Mouse (Mus musculus) adipocyte (in vitro differentiated cells): ENCODE measurements at regions not wholly inside any gene's neighbourhood (a gene's known extent, or its start where the extent isn't known, plus 50 kb on each side); places are given as distances from the start of the nearest gene placed in this dataset.

Experiments used
- DNase-seq: peaks from one replicate; pipeline ENCODE4 v3.0.0-alpha.2; 2016; ENCODE audit warnings: low spot score

DNA sequence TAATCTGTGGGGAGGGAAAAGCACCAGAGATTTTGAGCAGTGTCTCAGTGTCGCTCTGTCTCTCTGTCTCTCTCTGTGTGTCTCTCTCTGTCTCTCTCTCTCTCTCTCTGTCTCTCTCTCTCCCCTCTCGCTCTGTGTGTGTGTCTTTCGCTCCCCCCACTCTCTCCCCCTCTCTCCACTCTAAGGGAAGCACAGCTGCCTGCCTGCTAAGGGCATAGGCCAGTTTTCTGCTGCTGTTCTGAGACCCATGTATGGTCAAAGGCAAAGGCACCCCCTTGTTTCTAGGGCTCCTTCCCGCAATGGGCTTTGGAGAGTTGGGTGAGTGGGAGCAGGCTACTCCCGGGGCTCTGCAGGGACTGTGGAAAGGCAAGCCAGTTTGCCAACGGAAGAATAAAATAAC is 192.2 kb downstream of the Lmo4 start:
- no peak for DNase-seq

DNA sequence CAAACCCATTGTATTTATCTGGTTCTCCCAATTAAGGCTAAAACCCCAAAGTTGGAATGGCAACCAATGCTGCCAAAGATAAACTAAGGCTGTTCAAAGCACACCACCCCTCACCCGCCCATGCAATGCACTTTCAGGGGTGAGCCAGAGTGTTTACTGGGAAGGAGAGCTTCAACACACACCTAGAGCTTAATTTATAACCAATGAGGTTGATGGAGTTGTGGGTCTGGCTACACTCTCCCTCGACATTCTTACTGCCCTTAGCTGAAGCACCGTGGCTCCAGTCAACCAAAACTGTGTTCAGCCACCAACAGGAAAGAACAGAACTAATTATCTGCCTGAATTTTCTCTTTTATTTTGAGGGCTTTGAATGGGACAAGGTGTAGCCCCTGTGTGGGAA is 192.8 kb downstream of the Lmo4 start:
- DNase-seq, result no peak

DNA sequence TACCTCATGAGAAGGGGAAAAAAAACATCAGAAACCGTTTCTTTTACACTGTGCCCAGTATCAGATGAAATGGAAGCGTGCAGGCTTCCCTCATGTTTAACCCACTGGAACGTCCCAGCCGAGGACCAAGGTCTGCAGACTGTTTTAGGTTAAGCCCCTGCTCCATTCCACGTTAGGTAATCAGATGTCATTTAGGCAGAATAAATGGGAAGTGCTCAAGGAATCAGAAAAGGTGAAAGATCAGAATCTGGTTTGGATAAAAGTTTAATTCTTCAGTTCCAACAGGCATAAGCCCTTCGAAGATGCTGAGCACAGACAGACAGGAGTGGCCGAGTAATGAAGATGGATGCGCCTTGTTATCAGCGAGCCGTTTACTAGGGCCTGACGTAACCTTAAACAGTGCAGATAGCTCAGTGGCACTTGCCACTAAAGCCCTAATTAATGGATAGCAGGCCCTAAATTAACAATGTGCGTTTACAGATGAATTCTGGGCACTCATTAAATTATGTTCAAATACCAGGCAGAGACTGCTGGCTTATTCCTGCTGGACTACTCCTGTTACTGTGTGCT is 193.5 kb downstream of the Lmo4 start:
- no peak for DNase-seq

DNA sequence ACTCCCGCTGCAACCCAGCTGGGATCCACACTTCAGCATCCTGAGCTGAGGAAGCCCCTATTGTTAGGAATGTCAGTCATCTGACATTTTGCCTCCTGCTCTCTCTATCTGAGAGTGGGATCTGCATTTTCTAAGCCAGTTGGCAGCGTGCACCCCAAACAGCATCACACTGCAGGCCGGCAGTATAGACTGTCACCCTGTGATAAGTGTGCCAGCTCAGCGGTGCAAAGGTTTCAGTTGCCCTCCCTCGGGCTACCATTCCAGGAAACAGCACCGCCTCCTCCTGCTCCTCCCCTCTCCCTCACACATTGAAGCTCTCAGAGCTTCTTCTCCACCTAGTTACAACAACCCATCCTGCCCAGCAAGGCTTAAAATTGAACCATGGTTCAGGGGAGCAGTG is 194.5 kb downstream of the Lmo4 start:
- no peak for DNase-seq

DNA sequence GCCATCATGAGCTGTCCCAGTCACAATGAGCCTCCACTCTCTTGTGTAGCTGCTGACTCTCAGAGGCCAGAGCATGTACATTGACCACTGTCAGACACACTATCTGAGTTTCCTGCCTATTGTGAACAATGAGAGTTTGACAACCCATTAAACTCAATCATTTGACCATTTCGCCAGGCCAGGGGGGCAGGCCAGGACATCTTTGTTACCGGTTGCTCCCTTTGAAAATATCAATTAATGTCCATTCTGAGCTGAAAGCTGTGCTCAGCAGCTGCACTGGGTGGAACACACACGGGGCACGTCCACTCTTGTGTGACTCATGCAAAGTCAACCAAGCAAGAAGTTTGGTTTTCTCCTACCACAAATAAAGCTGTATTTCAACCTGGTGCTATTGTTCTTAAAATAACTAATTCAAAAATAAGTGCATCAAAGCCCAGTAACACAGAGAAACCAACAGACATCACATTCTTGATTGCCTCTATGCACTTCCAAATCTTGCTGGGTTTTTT is 197.9 kb downstream of the Lmo4 start:
- DNase-seq, result no peak

DNA sequence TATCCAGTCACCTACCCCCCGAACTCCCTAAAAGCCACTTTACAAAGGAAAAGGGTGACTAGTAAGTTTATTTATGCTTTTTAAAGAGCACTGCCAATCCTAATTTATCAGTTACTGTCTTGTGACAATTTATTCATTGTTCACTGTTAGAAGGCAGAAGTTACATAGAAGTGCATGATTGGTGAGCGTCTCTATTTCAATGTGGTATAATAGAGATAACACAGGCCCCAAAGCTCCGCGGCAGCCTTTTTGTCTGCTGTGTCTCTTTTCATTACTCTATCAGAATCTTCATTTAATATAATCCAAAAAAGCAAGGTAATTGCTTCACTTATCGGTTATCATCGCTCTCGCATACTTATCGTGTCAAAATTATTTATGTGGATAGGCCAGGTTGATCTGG is 207.1 kb downstream of the Lmo4 start:
- DNase-seq, result no peak

DNA sequence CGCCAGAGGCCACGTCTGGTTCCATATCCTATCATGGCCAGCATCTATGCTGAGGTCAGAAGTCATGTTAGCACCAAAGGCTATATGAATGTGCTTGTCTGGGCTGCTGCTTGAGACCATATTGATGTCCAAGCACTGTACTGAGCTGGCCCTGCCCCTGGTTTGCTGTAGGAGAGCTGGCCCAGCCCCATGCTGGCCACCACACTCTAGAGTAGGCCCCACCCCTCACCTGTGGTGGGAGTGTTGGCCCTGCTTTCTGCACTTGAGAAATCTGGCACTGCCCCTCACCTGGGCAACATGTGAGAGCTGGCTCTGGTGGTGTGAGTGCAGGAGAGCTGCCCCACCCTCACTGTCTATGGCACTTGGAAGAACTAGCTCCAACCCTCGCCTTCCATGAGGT is 210.0 kb downstream of the Lmo4 start:
- DNase-seq, result no peak

DNA sequence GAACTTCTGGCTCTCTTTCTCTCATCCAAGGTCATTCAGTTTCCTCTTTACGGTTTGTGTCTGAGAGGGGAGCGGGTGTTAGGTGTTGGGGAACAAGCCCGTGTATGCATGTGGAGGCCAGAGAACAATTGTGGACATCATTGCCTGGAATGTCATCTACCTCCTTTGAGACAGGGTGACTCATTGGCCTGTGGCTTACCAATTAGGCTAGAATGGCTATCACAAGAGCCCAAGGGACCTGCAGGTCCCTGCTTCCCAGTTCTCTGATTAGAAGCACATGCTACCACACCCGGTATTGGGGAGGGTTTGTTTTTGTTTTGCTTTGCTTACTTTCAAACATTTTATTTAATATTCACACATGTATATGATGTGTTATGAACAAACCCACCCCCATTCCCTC is 216.0 kb downstream of the Lmo4 start:
- no peak for DNase-seq

DNA sequence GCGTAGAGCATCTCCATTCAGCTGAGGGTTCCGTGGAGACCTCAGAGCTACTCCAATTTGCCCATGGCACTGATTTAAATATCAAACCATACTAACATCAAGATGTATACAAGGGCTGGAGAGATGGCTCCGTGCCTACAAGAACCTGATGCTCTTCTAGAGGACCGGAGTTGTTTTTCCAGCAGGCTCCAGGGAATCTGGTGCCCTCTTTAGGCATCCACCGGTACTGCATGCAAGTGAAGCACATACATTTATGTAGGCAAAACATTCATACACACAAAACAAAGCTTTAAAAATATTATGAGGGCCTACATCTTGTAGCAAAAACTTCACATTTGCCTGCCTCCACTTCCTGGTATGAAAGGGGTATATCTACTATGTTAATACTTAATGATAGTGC is 217.0 kb downstream of the Lmo4 start:
- no peak for DNase-seq

DNA sequence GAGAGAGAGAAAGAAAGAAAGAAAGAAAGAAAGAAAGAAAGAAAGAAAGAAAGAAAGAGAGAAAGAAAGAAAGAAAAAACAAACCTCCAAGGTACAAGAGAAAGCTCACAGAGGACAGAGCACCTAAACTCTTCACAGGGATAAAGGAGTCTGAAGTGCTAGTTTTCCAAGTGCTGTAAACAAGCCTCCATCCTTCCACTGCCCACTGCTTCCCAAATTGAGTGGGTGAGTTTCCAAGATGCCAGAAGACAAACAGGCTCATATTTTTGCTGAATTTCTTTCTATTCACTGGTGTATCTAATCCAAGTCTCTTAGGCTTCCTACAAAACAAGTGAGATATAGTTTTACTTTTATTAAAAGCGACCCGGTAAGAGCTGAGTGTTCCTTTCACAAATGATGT is 218.2 kb downstream of the Lmo4 start:
- DNase-seq, result no peak

DNA sequence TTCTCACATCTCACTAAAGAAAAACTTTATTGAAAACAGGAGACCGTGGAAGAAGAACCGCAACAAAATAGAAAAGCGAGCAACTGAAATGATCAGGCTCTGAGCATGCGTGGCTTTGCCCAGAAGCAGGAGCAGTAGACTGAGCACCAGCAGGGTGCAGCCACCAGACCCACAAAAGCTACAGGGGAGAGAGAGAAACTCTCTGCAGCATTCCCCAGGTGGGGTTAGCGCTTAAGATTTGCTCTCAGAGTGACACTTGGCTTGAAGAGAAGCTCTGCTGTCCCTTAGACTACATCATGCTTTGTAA is 218.9 kb downstream of the Lmo4 start:
- DNase-seq, result no peak

DNA sequence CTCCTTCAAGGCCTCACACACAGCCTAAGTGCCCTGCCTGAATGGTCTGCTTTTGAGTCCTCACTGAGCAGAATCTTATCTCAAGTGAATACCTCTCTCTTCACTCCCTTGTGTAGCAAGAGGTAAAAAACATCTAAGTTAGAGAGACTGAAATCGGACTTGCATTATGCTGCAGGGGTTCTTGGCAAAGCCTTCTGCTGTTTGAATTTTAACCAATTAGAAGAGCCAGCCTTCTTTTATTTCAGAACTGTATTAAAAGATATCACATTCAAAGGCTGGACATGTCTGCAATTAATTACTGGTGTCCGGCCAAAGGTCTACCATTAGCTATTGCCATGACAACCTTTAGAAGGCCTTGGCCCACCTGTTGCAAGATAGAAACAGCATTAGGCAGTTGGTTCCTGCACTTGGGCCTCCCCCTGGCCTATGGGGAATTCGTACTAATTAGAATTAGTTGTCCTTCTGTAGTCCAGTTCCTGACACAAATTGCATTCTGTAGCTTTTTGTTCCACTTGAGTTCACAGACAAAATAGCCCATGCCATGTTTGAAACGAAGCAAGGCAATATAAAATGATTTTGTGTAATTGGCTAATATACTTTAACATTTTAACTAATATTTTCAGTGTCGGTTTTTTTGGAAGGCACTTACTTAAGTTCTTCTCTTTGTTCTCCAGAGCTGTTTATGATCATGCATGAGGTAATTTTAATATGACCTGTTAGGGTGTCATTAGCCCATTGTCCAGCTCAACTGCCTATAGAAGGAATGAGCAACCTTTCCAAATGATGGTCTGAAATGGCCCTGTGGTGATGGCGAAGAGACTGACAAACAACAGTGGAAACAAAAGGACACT is 219.4 kb downstream of the Lmo4 start:
- DNase-seq, result no peak

DNA sequence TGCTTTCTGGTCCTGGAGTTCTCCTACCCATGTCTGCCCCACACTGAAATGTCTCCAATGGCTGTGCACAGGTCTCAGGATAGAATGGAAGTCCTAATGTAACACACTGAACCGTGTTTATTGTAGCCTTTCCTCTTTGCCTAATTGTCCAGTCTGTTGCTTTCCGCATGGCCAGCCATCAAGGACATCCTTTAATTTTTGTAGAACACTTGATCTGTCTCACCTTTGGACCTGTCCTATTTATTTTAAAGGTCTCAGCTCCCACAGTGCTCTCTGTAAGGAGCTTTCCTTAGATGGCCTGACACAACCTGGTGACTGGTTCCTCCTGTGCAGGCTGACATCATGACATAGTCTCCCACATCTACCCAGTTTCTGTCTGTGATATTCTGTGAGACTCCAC is 226.3 kb downstream of the Lmo4 start:
- no peak for DNase-seq

DNA sequence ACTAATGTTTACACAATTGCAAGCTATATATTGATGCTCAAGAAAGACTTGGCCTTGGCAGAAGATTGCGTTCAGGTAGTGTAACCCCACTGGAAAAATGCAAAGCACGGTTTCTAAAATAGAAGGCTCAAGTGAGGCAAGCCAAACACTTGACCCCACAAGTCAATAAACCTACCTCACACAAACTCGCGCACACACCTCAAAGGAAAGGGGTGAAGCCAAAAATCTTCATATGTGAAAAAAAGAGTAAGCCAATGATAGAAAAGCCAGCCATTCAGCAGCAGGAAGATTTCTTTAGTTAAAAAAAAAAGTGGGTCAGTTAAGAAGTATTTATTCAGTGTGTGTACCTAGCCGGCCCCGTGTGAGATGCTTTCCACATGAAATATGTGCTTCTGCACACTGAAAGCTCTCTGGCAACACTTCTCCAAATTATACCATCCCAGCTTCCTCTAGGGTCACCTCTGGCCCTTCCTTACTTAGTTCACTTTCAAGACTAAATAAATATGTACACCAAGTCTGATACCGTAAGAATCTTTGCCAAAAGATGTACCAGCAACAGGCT is 227.1 kb downstream of the Lmo4 start:
- no peak for DNase-seq

DNA sequence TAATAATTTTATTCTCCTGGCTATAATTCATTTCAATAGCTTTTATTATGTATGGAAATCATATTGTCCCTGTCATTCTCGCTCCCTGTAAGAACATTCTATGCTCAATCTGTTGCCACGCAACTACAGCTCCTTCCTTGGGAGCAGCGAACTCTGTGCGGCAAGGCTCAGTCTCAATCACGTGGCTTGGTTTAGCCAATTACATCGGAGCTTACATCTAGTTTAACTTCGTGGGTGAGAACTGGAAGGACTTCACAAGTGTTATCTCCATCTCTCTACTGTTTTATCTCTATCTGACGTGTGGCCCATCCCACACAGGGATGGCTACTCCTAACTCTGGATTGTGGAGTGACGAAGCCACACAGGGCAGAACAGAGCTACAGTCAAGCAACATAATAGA is 231.4 kb downstream of the Lmo4 start:
- no peak for DNase-seq

DNA sequence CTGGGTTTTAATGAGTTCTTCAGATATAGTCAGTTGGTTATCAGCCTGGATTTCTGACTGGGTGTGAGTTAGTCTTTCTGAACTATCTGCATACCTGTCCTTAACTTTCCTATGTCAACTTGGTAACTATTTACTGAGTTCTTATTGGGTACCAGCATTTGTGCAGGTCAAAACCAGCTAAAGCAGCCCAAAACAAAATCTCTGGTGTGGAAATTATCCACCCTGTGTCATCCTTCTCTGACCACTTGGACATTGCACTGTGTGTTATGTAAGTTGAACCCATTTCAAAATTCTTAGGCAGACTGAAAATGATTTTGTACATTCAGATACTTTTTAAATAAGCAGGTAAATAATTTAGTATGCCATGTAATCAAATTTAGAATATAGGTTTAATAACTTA is 232.7 kb downstream of the Lmo4 start:
- no peak for DNase-seq

DNA sequence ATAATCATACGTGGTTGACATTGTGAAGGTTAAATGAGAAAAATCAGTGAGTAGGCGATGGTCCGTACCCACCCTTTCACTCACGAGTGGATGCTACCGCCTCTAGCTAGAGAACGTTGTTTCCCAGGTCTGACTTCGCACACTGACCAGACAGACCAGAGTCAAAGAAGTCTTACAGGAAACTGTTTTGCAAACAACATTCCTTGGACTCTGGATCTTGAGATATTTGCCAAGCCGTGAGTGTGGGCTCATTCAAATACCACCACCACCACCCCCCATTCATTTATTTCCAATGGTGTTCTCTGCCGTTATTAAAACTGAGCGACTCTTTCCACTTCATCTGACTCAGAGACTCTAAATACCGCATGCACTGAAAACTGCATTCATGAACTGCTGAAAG is 234.2 kb downstream of the Lmo4 start:
- no peak for DNase-seq

DNA sequence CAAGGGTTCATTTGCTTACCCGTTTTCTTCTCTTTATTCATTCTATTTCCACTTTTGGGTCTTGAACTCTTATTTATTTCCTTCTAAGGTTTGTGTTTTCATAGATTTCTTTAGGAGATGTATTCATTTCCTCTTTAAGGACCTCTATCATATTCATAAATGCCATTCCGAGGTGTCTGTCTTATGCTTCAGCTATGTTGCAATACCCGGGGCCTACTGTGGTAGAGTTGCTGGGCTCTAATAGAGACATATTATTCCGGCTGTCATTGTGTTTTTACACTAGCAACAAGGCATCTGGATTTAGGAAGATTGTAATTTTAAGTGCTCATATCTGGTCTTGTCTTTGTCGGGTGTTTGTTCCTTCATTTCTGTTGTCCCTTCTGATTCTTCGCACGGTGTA is 249.5 kb downstream of the Lmo4 start:
- DNase-seq, result no peak

DNA sequence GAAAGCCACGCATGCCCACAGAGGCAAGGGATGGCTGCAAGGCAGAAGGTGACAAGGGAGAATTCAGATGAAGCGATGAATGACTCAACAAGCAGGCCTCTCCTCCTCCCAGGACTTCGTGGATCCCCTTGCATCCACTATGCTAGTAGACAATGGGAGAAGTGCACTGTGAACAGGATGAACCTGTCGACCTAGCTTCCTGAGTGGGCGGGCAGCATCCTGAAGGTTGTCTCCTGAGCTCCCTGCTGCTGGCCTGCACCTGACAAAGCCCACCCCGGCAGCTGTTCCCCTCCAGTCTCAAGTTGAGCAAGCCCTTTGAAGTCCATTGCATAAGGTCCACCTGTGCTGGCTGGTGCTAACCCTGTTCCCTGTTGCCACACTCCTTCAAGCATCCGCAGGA is 250.2 kb downstream of the Lmo4 start:
- DNase-seq, result no peak

DNA sequence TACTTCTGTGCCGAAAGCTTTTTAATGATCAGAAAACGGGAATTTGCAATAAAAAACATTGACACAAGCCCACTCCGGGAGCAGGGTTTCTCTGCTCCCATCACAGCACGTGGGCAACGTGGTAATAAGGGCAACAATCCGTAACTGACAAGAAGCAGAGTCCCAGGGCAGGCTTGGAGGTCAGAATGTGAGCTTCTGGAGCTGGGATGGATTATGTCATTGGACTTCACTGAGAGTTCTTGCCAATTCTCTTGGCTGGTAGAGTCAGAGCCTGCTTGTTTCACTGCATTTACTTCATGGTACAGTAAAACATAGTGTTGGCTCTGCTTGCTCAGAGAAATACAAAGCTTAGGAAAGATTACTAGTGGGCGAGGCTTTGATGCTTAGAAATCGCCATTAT is 252.7 kb downstream of the Lmo4 start:
- DNase-seq, result peak; percentile 78

DNA sequence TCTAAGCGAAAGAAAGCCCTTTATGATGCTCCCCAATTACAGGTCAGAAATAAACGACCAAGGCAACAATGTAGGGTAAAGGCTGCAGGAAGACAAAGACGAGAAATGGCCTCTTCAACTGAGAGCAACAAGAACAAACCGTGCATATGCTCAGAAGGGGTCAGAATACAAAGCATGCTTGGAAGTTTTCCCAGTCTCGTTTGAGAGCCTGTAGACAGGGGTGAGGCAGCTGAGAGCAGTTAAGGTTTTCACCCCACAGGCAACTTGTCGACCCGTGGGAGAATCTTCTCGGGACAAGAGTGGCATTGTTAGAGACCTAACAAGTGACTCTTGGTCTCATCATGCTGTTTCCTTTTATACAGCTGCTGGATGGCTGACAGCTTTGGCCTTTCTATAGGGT is 255.4 kb downstream of the Lmo4 start:
- DNase-seq, result peak; percentile 77

DNA sequence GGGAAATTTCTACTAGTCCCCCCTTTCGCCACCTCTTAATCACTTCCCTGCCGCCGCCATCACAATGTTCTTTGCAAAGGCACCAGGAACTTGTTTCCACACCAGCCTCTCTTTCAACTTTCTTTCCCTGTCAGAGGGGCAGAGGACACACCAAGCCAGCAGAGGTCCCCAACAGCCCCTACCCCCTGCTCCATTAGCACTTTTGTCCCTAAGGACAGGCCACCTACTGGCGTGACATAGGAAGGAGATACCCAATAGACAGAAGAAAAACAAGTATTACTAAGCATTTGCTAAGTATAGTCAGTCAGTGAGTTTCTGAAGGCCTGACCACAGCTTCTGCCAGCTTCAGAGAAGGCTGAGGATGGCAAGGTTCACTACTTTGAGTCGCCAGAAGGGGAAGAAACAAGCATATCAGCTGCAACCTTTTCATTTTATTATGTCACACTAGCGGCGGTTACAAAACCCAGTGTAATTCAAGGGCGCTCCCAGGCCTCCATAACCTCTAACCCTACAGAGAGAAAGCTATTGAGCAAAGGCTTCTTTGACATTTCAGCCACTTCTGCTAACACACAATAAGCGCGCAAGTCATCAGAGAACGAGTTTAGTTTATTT is 255.9 kb downstream of the Lmo4 start:
- peak; percentile 89 for DNase-seq

DNA sequence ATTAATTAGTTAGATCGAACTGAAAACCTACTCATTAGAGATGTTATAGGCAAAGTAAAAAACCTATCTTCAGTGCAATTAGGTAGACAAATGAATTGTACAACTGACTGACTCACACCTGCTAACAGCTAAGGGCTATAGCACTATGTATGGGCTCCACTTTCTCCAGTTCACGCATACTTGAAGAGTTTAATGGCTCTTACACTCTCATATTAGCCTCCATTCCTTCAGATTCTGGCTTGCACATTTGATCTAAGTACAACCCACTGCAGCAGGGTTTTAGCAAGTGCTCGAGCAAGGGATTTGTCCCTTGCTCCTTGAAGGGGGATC is 257.1 kb downstream of the Lmo4 start:
- DNase-seq, result no peak
